Mouse (Mus musculus) CH12.LX (cell line): ENCODE results near the gene Rhobtb3.

Experiments used
- CHD2 ChIP-seq: IDR thresholded peaks from 2 replicates; pipeline ENCODE4 v1.6.1; 2011; ENCODE audit warnings: low read length, improper control_type of control experiment
- EP300 ChIP-seq: IDR thresholded peaks from 2 replicates; pipeline ENCODE4 v1.6.1; 2011; ENCODE audit warnings: low read length, improper control_type of control experiment
- IRF4 ChIP-seq: IDR thresholded peaks from 2 replicates; pipeline ENCODE4 v1.6.1; 2014; ENCODE audit warnings: low read depth, mild to moderate bottlenecking, inconsistent platforms, low read length, improper control_type of control experiment
- MAX ChIP-seq: IDR thresholded peaks from 2 replicates; pipeline ENCODE4 v1.6.1; 2011; ENCODE audit warnings: low read length, improper control_type of control experiment

GRCm38 (mm10) chr13:75852027-75852426, 91.7 kb downstream of the Rhobtb3 start:
- TF ChIP-seq IRF4 (no peak), CHD2 (no peak), EP300 (no peak), MAX (no peak)
